Mouse (Mus musculus): ENCODE measurements around the gene Nup133. TPM values are rescaled to one million over a fixed set of nuclear protein-coding genes. Genes with fewer than 3 reads are reported as not detected.

Gene Nup133
- polyA plus RNA-seq, 1 experiment from 2014 or later: 63.0 TPM

DNA sequence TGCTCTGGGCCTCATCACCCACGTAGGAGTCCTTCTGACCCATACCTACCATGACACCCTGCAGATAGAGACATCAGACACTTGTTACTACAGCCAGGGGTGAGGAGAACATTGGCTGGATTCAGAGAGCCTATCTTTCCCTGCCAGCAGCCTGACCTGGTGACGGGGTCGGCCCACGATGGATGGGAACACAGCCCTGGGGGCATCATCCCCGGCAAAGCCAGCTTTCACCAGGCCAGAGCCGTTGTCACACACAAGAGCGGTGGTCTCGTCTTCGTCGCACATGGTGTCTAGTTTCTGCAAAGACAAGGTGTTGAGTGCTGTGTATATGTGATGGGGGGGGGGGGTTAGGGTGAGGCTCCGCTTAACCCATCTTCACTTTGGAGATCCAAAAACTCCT, 55.7 kb downstream of the Nup133 start:
- Histone ChIP-seq H3K27me3 (ENCODE audit: control insufficient read depth, insufficient read depth, low read length) (peaks cover 46% of the 10 kb centered on the region), H3K9ac (replicated peaks; ENCODE audit: low read length) (no peak overlapping the region), H3K4me2 (ENCODE audit: low read depth, low read length) (no peak overlapping the region), H3K4me1 (ENCODE audit: control insufficient read depth, insufficient read depth, low read length) (peaks cover 5% of the 10 kb centered on the region; the same call in 1 of the 2 replicates), H3K36me3 (replicated peaks; ENCODE audit: control insufficient read depth, insufficient read depth, low read depth, low read length) (no peaks in the 10 kb centered on the region), H3K27ac (replicated peaks; ENCODE audit: low read depth, low read length) (no peak overlapping the region), H3K4me3 (ENCODE audit: low read depth, low read length) (no peak overlapping the region), H3K9me3 (replicated peaks; ENCODE audit: control insufficient read depth, low read length) (no peaks in the 10 kb centered on the region)
- 73% methylated on average over 11 of the region's 11 CpGs for WGBS
- DNase-seq (ENCODE audit: low spot score): no peak
- no peak for ATAC-seq (replicated peaks; ENCODE audit: insufficient number of reproducible peaks, low FRiP score, low TSS enrichment, low read depth)

DNA sequence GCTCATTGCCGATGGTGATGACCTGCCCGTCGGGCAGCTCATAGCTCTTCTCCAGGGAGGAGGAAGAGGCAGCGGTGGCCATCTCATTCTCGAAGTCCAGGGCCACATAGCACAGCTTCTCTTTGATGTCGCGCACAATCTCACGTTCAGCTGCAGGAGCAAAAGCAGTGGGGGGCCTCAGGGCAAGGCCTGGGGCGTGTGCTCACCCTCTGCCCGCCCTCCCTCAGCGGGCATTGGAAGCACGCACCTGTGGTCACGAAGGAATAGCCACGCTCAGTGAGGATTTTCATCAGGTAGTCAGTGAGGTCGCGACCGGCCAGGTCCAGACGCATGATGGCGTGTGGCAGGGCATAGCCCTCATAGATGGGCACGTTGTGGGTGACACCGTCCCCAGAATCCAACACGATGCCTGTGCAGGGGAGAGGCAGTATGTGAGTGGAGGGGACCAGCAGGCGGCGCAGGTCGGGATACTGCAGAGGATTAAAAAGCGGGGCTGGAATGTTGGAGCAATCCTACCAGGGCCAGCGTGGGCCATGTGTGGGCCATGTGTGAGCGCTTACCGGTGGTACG, 56.4 kb downstream of the Nup133 start:
- H3K27ac ChIP-seq (replicated peaks; ENCODE audit: low read depth, low read length): no peak overlapping the region
- H3K4me1 ChIP-seq (ENCODE audit: control insufficient read depth, insufficient read depth, low read length): peaks cover 5% of the 10 kb centered on the region; the same call in 1 of the 2 replicates
- H3K36me3 ChIP-seq (replicated peaks; ENCODE audit: control insufficient read depth, insufficient read depth, low read depth, low read length): no peaks in the 10 kb centered on the region
- H3K9me3 ChIP-seq (replicated peaks; ENCODE audit: control insufficient read depth, low read length): no peaks in the 10 kb centered on the region
- ATAC-seq (replicated peaks; ENCODE audit: insufficient number of reproducible peaks, low FRiP score, low TSS enrichment, low read depth) (no peak), DNase-seq (ENCODE audit: low spot score) (peak; percentile 17)
- H3K9ac ChIP-seq (replicated peaks; ENCODE audit: low read length): no peak overlapping the region
- H3K4me2 ChIP-seq (ENCODE audit: low read depth, low read length): no peak overlapping the region; the same call in 1 of the 2 replicates
- peak overlapping the region; percentile 20 for H3K4me3 ChIP-seq (ENCODE audit: low read depth, low read length)
- 8% methylated on average over 30 of the region's 30 CpGs for WGBS
- peaks cover 46% of the 10 kb centered on the region for H3K27me3 ChIP-seq (ENCODE audit: control insufficient read depth, insufficient read depth, low read length)

DNA sequence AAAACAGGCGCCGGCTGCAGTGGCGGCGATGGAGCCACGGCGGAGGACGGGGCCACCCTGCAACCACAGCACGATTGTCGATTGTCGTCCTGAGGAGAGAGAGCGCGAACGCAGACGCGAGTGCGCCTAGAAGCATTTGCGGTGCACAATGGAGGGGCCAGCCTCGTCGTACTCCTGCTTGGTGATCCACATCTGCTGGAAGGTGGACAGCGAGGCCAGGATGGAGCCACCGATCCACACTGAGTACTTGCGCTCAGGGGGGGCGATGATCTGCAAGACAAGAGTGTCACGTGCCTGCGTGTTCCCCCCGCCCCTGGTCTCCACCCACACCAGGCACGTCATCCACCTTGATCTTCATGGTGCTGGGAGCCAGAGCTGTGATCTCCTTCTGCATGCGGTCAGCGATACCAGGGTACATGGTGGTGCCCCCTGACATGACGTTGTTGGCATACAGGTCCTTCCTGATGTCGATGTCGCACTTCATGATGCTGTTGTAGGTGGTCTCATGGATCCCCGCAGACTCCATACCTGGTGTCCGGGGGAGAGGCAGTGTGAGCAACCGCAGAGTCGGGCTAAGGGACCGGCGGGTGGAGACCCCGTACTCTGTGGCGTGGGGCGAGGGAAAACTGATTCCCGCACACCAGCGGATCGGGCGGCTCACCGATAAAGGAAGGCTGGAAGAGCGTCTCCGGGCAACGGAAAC, 57.0 kb downstream of the Nup133 start:
- peak overlapping the region; percentile 32 for H3K4me2 ChIP-seq (ENCODE audit: low read depth, low read length)
- peak overlapping the region; percentile 20 for H3K4me3 ChIP-seq (ENCODE audit: low read depth, low read length)
- H3K9ac ChIP-seq (replicated peaks; ENCODE audit: low read length): peak overlapping the region; percentile 7; the same call in 1 of the 2 replicates
- no peak overlapping the region for H3K27ac ChIP-seq (replicated peaks; ENCODE audit: low read depth, low read length)
- ATAC-seq (replicated peaks; ENCODE audit: insufficient number of reproducible peaks, low FRiP score, low TSS enrichment, low read depth): no peak
- H3K4me1 ChIP-seq (ENCODE audit: control insufficient read depth, insufficient read depth, low read length): peaks cover 5% of the 10 kb centered on the region; the same call in 1 of the 2 replicates
- 2% methylated on average over 49 of the region's 49 CpGs for WGBS
- DNase-seq (ENCODE audit: low spot score): peak; percentile 15
- H3K36me3 ChIP-seq (replicated peaks; ENCODE audit: control insufficient read depth, insufficient read depth, low read depth, low read length): no peaks in the 10 kb centered on the region
- H3K27me3 ChIP-seq (ENCODE audit: control insufficient read depth, insufficient read depth, low read length): peaks cover 46% of the 10 kb centered on the region
- no peaks in the 10 kb centered on the region for H3K9me3 ChIP-seq (replicated peaks; ENCODE audit: control insufficient read depth, low read length)

- Histone ChIP-seq H3K9me3 (replicated peaks; ENCODE audit: control insufficient read depth, low read length) (no peaks in the 10 kb centered on the region), H3K4me1 (ENCODE audit: control insufficient read depth, insufficient read depth, low read length) (peaks cover 5% of the 10 kb centered on the region; the same call in 1 of the 2 replicates), H3K4me3 (ENCODE audit: low read depth, low read length) (no peak overlapping the region; the same call in 1 of the 2 replicates), H3K4me2 (ENCODE audit: low read depth, low read length) (no peak overlapping the region), H3K9ac (replicated peaks; ENCODE audit: low read length) (no peak overlapping the region), H3K27me3 (ENCODE audit: control insufficient read depth, insufficient read depth, low read length) (peaks cover 46% of the 10 kb centered on the region), H3K27ac (replicated peaks; ENCODE audit: low read depth, low read length) (no peak overlapping the region), H3K36me3 (replicated peaks; ENCODE audit: control insufficient read depth, insufficient read depth, low read depth, low read length) (no peaks in the 10 kb centered on the region)
- DNase-seq (ENCODE audit: low spot score): peak; percentile 85
- no peak for ATAC-seq (replicated peaks; ENCODE audit: insufficient number of reproducible peaks, low FRiP score, low TSS enrichment, low read depth)
- under 1% methylated on average over 11 of the region's 11 CpGs for whole genome bisulfite sequencing
Measured at GRCm38 (mm10) chr8:123891271-123891670, 57.8 kb downstream of the Nup133 start.

GRCm38 (mm10) chr8:123889797-123890196, 59.3 kb downstream of the Nup133 start:
- Histone ChIP-seq H3K36me3 (replicated peaks; ENCODE audit: control insufficient read depth, insufficient read depth, low read depth, low read length) (no peaks in the 10 kb centered on the region), H3K4me1 (ENCODE audit: control insufficient read depth, insufficient read depth, low read length) (peaks cover 5% of the 10 kb centered on the region; the same call in 1 of the 2 replicates), H3K9ac (replicated peaks; ENCODE audit: low read length) (no peak overlapping the region), H3K4me3 (ENCODE audit: low read depth, low read length) (no peak overlapping the region), H3K27ac (replicated peaks; ENCODE audit: low read depth, low read length) (no peak overlapping the region), H3K27me3 (ENCODE audit: control insufficient read depth, insufficient read depth, low read length) (peaks cover 36% of the 10 kb centered on the region), H3K4me2 (ENCODE audit: low read depth, low read length) (no peak overlapping the region), H3K9me3 (replicated peaks; ENCODE audit: control insufficient read depth, low read length) (no peaks in the 10 kb centered on the region)
- WGBS: 79% methylated on average over 4 of the region's 4 CpGs
- ATAC-seq (replicated peaks; ENCODE audit: insufficient number of reproducible peaks, low FRiP score, low TSS enrichment, low read depth): no peak
- DNase-seq (ENCODE audit: low spot score): no peak

- ATAC-seq (replicated peaks; ENCODE audit: insufficient number of reproducible peaks, low FRiP score, low TSS enrichment, low read depth): no peak
- peak; percentile 36 for DNase-seq (ENCODE audit: low spot score)
- WGBS: 83% methylated on average over 2 of the region's 2 CpGs
Measured at GRCm38 (mm10) chr8:123887956-123888355, 61.1 kb downstream of the Nup133 start.

GRCm38 (mm10) chr8:123887163-123887562, 61.9 kb downstream of the Nup133 start:
- DNase-seq (ENCODE audit: low spot score): no peak
- 90% methylated on average over 4 of the region's 4 CpGs for WGBS
- H3K36me3 ChIP-seq (replicated peaks; ENCODE audit: control insufficient read depth, insufficient read depth, low read depth, low read length): no peaks in the 10 kb centered on the region
- H3K27me3 ChIP-seq (ENCODE audit: control insufficient read depth, insufficient read depth, low read length): peaks cover 11% of the 10 kb centered on the region
- no peak for ATAC-seq (replicated peaks; ENCODE audit: insufficient number of reproducible peaks, low FRiP score, low TSS enrichment, low read depth)
- no peak overlapping the region for H3K4me3 ChIP-seq (ENCODE audit: low read depth, low read length)
- no peak overlapping the region for H3K27ac ChIP-seq (replicated peaks; ENCODE audit: low read depth, low read length)
- H3K4me1 ChIP-seq (ENCODE audit: control insufficient read depth, insufficient read depth, low read length): peaks cover 3% of the 10 kb centered on the region; the same call in 1 of the 2 replicates
- no peaks in the 10 kb centered on the region for H3K9me3 ChIP-seq (replicated peaks; ENCODE audit: control insufficient read depth, low read length)
- no peak overlapping the region for H3K4me2 ChIP-seq (ENCODE audit: low read depth, low read length)
- no peak overlapping the region for H3K9ac ChIP-seq (replicated peaks; ENCODE audit: low read length)

More at GRCm38 (mm10) chr8:123887956-123888355, 61.1 kb downstream of the Nup133 start:
- Histone ChIP-seq H3K4me2 (ENCODE audit: low read depth, low read length) (no peak overlapping the region), H3K36me3 (replicated peaks; ENCODE audit: control insufficient read depth, insufficient read depth, low read depth, low read length) (no peaks in the 10 kb centered on the region), H3K9me3 (replicated peaks; ENCODE audit: control insufficient read depth, low read length) (no peaks in the 10 kb centered on the region), H3K4me1 (ENCODE audit: control insufficient read depth, insufficient read depth, low read length) (peaks cover 7% of the 10 kb centered on the region), H3K9ac (replicated peaks; ENCODE audit: low read length) (no peak overlapping the region), H3K27me3 (ENCODE audit: control insufficient read depth, insufficient read depth, low read length) (peaks cover 19% of the 10 kb centered on the region), H3K4me3 (ENCODE audit: low read depth, low read length) (no peak overlapping the region), H3K27ac (replicated peaks; ENCODE audit: low read depth, low read length) (no peak overlapping the region)

All from embryonic facial prominence, embryonic 11.5 days (tissue).